Mouse (Mus musculus) G1E (cell line): ENCODE results near the gene Ccdc60. TPM values are rescaled to one million over a fixed set of nuclear protein-coding genes. Genes with fewer than 3 reads are reported as not detected.

ENCODE experiments used
- ATAC-seq: 2 replicates; pipeline ENCODE4 v1.8.0; 2016; ENCODE audit warnings: mild to moderate bottlenecking; ENCODE audit not compliant: insufficient number of reproducible peaks, poor library complexity, low FRiP score, severe bottlenecking; ENCODE audit errors: extremely low read depth
- DNase-seq: peaks from one replicate; pipeline ENCODE4 v3.0.0; 2012; ENCODE audit warnings: low spot score
- H3K27me3 ChIP-seq: 2 replicates; pipeline ENCODE4 v1.6.1; 2012; ENCODE audit warnings: mild to moderate bottlenecking, low read length, inconsistent platforms; ENCODE audit not compliant: insufficient read depth
- H3K36me3 ChIP-seq: replicated peaks from 2 replicates; pipeline ENCODE3; 2012; ENCODE audit warnings: mild to moderate bottlenecking, inconsistent platforms
- H3K4me1 ChIP-seq: 2 replicates; pipeline ENCODE4 v1.6.1; 2012; ENCODE audit warnings: low read depth, low read length, inconsistent platforms, mixed read lengths; ENCODE audit not compliant: insufficient read depth
- H3K4me3 ChIP-seq: 2 replicates; pipeline ENCODE4 v1.5.1; 2012; ENCODE audit warnings: low read depth, mild to moderate bottlenecking, inconsistent platforms, low read length, moderate library complexity, mixed read lengths
- H3K9me3 ChIP-seq: replicated peaks from 2 replicates; pipeline ENCODE4 v1.6.1; 2012; ENCODE audit warnings: inconsistent platforms
- CTCF ChIP-seq: IDR thresholded peaks from 2 replicates; pipeline ENCODE4 v1.5.1; 2012; ENCODE audit warnings: low read depth, low read length, inconsistent platforms, mixed read lengths
- GATA1 ChIP-seq: IDR thresholded peaks from 2 replicates; pipeline ENCODE4 v1.6.1; 2012; ENCODE audit warnings: borderline replicate concordance, low read length, inconsistent platforms, mixed read lengths
- GATA2 ChIP-seq: IDR thresholded peaks from 2 replicates; pipeline ENCODE4 v1.6.1; 2012; ENCODE audit warnings: low read depth, low read length, inconsistent platforms, borderline replicate concordance
- POLR2AphosphoS5 ChIP-seq: IDR thresholded peaks from 2 replicates; pipeline ENCODE4 v1.6.1; 2012; ENCODE audit warnings: low read depth, low read length, inconsistent platforms; ENCODE audit not compliant: insufficient replicate concordance
- TAL1 ChIP-seq: conservative IDR thresholded peaks from 2 replicates; pipeline ENCODE4 v1.6.1; 2012; ENCODE audit warnings: low read depth, low read length, inconsistent platforms, mixed read lengths
- polyA plus RNA-seq: library from polyadenylated mRNA; stranded (reverse); fragments of >175 nt; gene quantifications from 2 replicates; pipeline ENCODE4 v1.2.3, GENCODE M21; 2012
- total RNA-seq, 2 experiments: library from RNA; stranded (forward) in 1 of 2; stranded (reverse) in 1 of 2; fragments of 200-1000 nt in 1 of 2; fragments of >200 nt in 1 of 2; fragmentation: Nextera tagmentation in 1 of 2; gene quantifications; 2 replicates each; pipeline ENCODE4 v1.2.3; 2014 to 2017

The Ccdc60 gene
- total and polyA plus RNA-seq, 3 experiments = not detected

- H3K4me3 ChIP-seq = no peak overlapping the region
- TF ChIP-seq TAL1 (no peak), GATA2 (no peak), POLR2AphosphoS5 (no peak), GATA1 (no peak), CTCF (no peak)
- no peaks in the 10 kb centered on the region for H3K36me3 ChIP-seq
- DNase-seq (no peak), ATAC-seq (no peak)
- no peaks in the 10 kb centered on the region for H3K27me3 ChIP-seq
- H3K9me3 ChIP-seq = peaks cover 36% of the 10 kb centered on the region
- no peaks in the 10 kb centered on the region for H3K4me1 ChIP-seq
These were observed 204.6 kb downstream of the Ccdc60 start for GRCm38 (mm10) chr5:116084231-116084630.

- H3K4me3 ChIP-seq = no peak within 1 kb of the TSS
- no peaks in the 10 kb centered on the region for H3K36me3 ChIP-seq
- H3K9me3 ChIP-seq = peaks cover 40% of the 10 kb centered on the region
- no peak for ATAC-seq
- TF ChIP-seq GATA2 (no peak), POLR2AphosphoS5 (no peak), GATA1 (no peak), CTCF (no peak), TAL1 (no peak)
- H3K4me1 ChIP-seq = no peaks in the 10 kb centered on the region
- no peak for DNase-seq
- no peaks in the 10 kb centered on the region for H3K27me3 ChIP-seq
These were observed 205.7 kb downstream of the Ccdc60 start, which contains the start of gene Tmem233 for GRCm38 (mm10) chr5:116083081-116083480. Tmem233 (minus strand) TSS chr5:116083244.

DNA sequence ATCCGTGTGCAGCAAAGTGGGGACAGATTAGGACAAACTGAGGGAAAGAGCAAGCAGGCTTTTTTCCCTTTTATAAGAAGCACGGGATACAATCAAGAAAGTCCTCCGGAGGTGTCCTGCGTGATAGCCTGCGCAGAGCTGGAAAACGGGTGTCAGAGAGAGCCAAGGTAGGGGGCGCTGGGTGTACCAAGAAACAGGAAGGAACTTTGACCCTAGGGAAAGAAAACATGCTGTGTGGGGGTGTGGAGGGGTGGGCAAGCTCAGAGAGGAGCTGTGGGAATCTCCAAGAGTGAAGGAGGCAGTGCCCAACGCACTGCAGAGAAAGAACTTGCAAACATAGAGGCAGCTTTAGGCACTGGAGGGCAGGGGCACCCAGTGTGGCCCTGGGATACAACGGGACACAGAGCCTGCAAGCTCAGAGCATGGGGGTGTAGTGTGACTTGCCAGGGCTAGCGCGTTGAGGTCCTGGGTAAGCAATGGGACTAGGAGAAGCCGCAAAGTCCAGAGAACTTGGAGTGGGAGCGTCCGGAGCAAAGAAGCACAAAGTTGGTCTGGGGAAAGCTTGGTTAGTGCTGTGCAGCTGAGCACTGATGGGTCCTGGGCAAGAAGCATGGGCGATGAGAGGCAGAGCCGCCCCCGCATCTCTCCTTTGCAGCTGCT, 206.4 kb downstream of the Ccdc60 start:
- Histone ChIP-seq H3K4me3 (no peak overlapping the region), H3K9me3 (peaks cover 40% of the 10 kb centered on the region), H3K27me3 (no peaks in the 10 kb centered on the region), H3K36me3 (no peaks in the 10 kb centered on the region), H3K4me1 (no peaks in the 10 kb centered on the region)
- DNase-seq (no peak), ATAC-seq (no peak)
- TF ChIP-seq POLR2AphosphoS5 (no peak), GATA1 (no peak), CTCF (no peak), GATA2 (no peak), TAL1 (no peak)

- Histone ChIP-seq H3K36me3 (no peaks in the 10 kb centered on the region), H3K4me3 (no peak overlapping the region), H3K27me3 (no peaks in the 10 kb centered on the region), H3K9me3 (peaks cover 39% of the 10 kb centered on the region), H3K4me1 (no peaks in the 10 kb centered on the region)
- no peak for ATAC-seq
- no peak for DNase-seq
- TF ChIP-seq GATA2 (no peak), POLR2AphosphoS5 (no peak), CTCF (no peak), TAL1 (no peak), GATA1 (no peak)
These were observed 207.2 kb downstream of the Ccdc60 start for GRCm38 (mm10) chr5:116081616-116082015.

GRCm38 (mm10) chr5:116080736-116081135, 208.0 kb downstream of the Ccdc60 start:
- no peaks in the 10 kb centered on the region for H3K27me3 ChIP-seq
- no peak for TF ChIP-seq CTCF
- TF ChIP-seq POLR2AphosphoS5 = no peak
- no peak for TF ChIP-seq GATA1
- no peak for TF ChIP-seq TAL1
- no peak for TF ChIP-seq GATA2
- H3K4me1 ChIP-seq = no peaks in the 10 kb centered on the region
- no peak overlapping the region for H3K4me3 ChIP-seq
- no peak for ATAC-seq
- DNase-seq = no peak
- H3K9me3 ChIP-seq = peaks cover 35% of the 10 kb centered on the region
- H3K36me3 ChIP-seq = no peaks in the 10 kb centered on the region

Other genes with a start within 250 kb of the Ccdc60 start
- not detected in 2 replicates for gene Tmem233, start 205.7 kb downstream of the Ccdc60 start, total RNA-seq (2014; fragmentation: Nextera tagmentation)
- gene Tmem233, start 205.7 kb downstream of the Ccdc60 start, total RNA-seq (2017) = 0.06 and 0.16 TPM in 2 replicates
- gene Tmem233, start 205.7 kb downstream of the Ccdc60 start, polyA plus RNA-seq = not detected in 2 replicates
- not detected in 2 replicates for gene Hspb8, start 133.9 kb upstream of the Ccdc60 start, total RNA-seq (2014; fragmentation: Nextera tagmentation)
- 0.16 TPM in 1 of 2 replicates, not detected in the other for gene Hspb8, start 133.9 kb upstream of the Ccdc60 start, total RNA-seq (2017)
- not detected in 2 replicates for gene Hspb8, start 133.9 kb upstream of the Ccdc60 start, polyA plus RNA-seq